12 mouse cellular contexts compared by ENCODE assay signal in genomic region chr6:128092621-128093020, GRCm38 (mm10). TPM values are rescaled to one million over a fixed set of nuclear protein-coding genes. Genes with fewer than 3 reads are reported as not detected.
DNase-seq lines count a peak whose midpoint lies in the region; ATAC-seq and TF ChIP-seq lines count a peak whose summit lies in the region.
"Had no signal": no experiment of that assay in that cellular context is flagged by ENCODE, and none has a peak within 500 bp of the region (broad histone marks: within the 10 kb centered on the region; RNA-seq: fewer than 3 reads in every experiment).

No protein-coding gene starts in this region.

- H3K4me1 ChIP-seq in heart, embryonic 10.5 days = peaks cover 96% of the 10 kb centered on the region
- H3K4me1 ChIP-seq in intestine, postnatal 0 days (replicated peaks; ENCODE audit: control insufficient read depth, insufficient read depth, low read length) = peaks cover 3% of the 10 kb centered on the region; the same call in 1 of the 2 replicates

- no peaks in the 10 kb centered on the region for H3K27me3 ChIP-seq in heart, embryonic 10.5 days (ENCODE audit: insufficient read depth, poor library complexity, severe bottlenecking)
- H3K27me3 ChIP-seq in intestine, postnatal 0 days (replicated peaks; ENCODE audit: control insufficient read depth, insufficient read depth, low read length) = no peaks in the 10 kb centered on the region
- H3K27me3 ChIP-seq: liver, embryonic 13.5 days had no signal

- intact Hi-C loops in left cerebral cortex, adult 2 months (cut with DNase I) = loop anchor here (5.0 kb wide), 1 partner anchor 320 kb away; no protein-coding TSS in a partner anchor

- WGBS in heart, embryonic 10.5 days = 41% methylated on average over 5 of the region's 5 CpGs
- 86% methylated on average over 5 of the region's 5 CpGs for whole genome bisulfite sequencing in intestine, postnatal 0 days

- H3K9ac ChIP-seq in intestine, postnatal 0 days (ENCODE audit: low read depth, low read length) = no peak overlapping the region
- H3K9ac ChIP-seq: forebrain, postnatal 0 days; liver, embryonic 13.5 days had no signal

- H3K27ac ChIP-seq in layer of hippocampus, adult 2 months = 0 out of 2 replicates have a peak overlapping the region, but pooled peaks have one; percentile 68
- H3K27ac ChIP-seq in heart, embryonic 10.5 days = peak overlapping the region; percentile 89
- no peak overlapping the region for H3K27ac ChIP-seq in left cerebral cortex, adult 2 months
- H3K27ac ChIP-seq in intestine, postnatal 0 days (ENCODE audit: low read depth, low read length) = no peak overlapping the region
- H3K27ac ChIP-seq: liver, embryonic 13.5 days had no signal

- no peak overlapping the region for H3K4me3 ChIP-seq in layer of hippocampus, adult 2 months
- H3K4me3 ChIP-seq in heart, embryonic 10.5 days = no peak overlapping the region
- H3K4me3 ChIP-seq in left cerebral cortex, adult 2 months = no peak overlapping the region
- H3K4me3 ChIP-seq in intestine, postnatal 0 days (ENCODE audit: low read depth, low read length) = no peak overlapping the region
- H3K4me3 ChIP-seq: liver, embryonic 13.5 days; myocyte had no signal

- no peak for TF ChIP-seq CTCF in layer of hippocampus, adult 2 months (conservative IDR thresholded peaks at IDR 0.05)
- no peak for TF ChIP-seq CTCF in left cerebral cortex, adult 2 months (IDR thresholded peaks at IDR 0.05)
- TF ChIP-seq CTCF in intestine, postnatal 0 days (IDR thresholded peaks at IDR 0.05; ENCODE audit: low read depth) = no peak

- no peaks in the 10 kb centered on the region for H3K36me3 ChIP-seq in heart, embryonic 10.5 days
- no peaks in the 10 kb centered on the region for H3K36me3 ChIP-seq in intestine, postnatal 0 days (ENCODE audit: control insufficient read depth, insufficient read depth)
- H3K36me3 ChIP-seq: liver, embryonic 13.5 days had no signal

- no peak overlapping the region for H3K4me2 ChIP-seq in intestine, postnatal 0 days (replicated peaks; ENCODE audit: low read depth)
- H3K4me2 ChIP-seq: liver, embryonic 13.5 days had no signal

- H3K9me3 ChIP-seq in heart, embryonic 10.5 days = no peaks in the 10 kb centered on the region
- no peaks in the 10 kb centered on the region for H3K9me3 ChIP-seq in intestine, postnatal 0 days (ENCODE audit: control insufficient read depth)
- H3K9me3 ChIP-seq: liver, embryonic 13.5 days had no signal

- DNase-seq in adrenal gland, adult 8-10 months = peak; percentile 46
- no peak for DNase-seq in adrenal gland, postnatal 25 days
- no peak for DNase-seq in layer of hippocampus, adult 2 months (ENCODE audit: low spot score in 2 of 2)
- no peak for DNase-seq in layer of hippocampus, postnatal 10 days (ENCODE audit: low spot score in 2 of 2)
- no peak for DNase-seq in heart, embryonic 10.5 days (ENCODE audit: low spot score)
- peak; percentile 33 for DNase-seq in kidney, postnatal 10 days
- DNase-seq in left cerebral cortex, adult 2 months (ENCODE audit: extremely low spot score in 1 of 2, low spot score in 2 of 2) = no peak
- DNase-seq: forebrain, postnatal 0 days; liver, embryonic 13.5 days had no signal

- no peak for ATAC-seq in intestine, postnatal 0 days
- ATAC-seq: forebrain, postnatal 0 days; intestine, embryonic 16.5 days had no signal

RNA-seq across cellular contexts. Expression of gene Tspan9, which starts 50.8 kb away (rescaled TPM):
- total RNA-seq in adrenal gland, adult 8-10 months (2022) = 10 to 100 TPM; 47.8 to 65.5 (median 52.4) TPM
- 44.1 and 46.6 TPM in 2 replicates for total RNA-seq in adrenal gland, postnatal 25 days (2021)
- 10 to 100 TPM; 42.2 to 45.6 TPM for total RNA-seq in layer of hippocampus, adult 2 months (2021)
- total RNA-seq in layer of hippocampus, postnatal 10 days (2021) = 10 to 100 TPM; 79.8 to 84.6 TPM
- polyA plus RNA-seq in heart, embryonic 10.5 days (2016; fragmentation: Nextera tagmentation; extraction: Ambion mirVana) = 111 and 177 TPM in 2 replicates
- total RNA-seq in left cerebral cortex, adult 2 months (2021) = 10 to 100 TPM; 53.0 to 57.6 TPM
- polyA plus RNA-seq in intestine, postnatal 0 days (2015; fragmentation: Nextera tagmentation; extraction: Ambion mirVana) = 49.8 and 55.5 TPM in 2 replicates

Comparison
In these comparisons a context has a peak if more than half of its experiments do, and no peak if none do; other contexts are left out.
1. DNase-seq: peak in adrenal gland, adult 8-10 months (single experiment) and kidney, postnatal 10 days (single experiment); none in adrenal gland, postnatal 25 days (single experiment), layer of hippocampus, adult 2 months (0 of 2), layer of hippocampus, postnatal 10 days (0 of 2), heart, embryonic 10.5 days (single experiment) and left cerebral cortex, adult 2 months (0 of 2).
2. H3K27ac ChIP-seq: peak in layer of hippocampus, adult 2 months (single experiment) and heart, embryonic 10.5 days (single experiment); none in left cerebral cortex, adult 2 months (single experiment) and intestine, postnatal 0 days (single experiment).